Mouse (Mus musculus): Measurements from ENCODE around the gene Smim1. TPM values are rescaled to one million over a fixed set of nuclear protein-coding genes. Genes with fewer than 3 reads are reported as not detected.

Gene Smim1
- polyA plus RNA-seq, 1 experiment = 102 TPM

DNA sequence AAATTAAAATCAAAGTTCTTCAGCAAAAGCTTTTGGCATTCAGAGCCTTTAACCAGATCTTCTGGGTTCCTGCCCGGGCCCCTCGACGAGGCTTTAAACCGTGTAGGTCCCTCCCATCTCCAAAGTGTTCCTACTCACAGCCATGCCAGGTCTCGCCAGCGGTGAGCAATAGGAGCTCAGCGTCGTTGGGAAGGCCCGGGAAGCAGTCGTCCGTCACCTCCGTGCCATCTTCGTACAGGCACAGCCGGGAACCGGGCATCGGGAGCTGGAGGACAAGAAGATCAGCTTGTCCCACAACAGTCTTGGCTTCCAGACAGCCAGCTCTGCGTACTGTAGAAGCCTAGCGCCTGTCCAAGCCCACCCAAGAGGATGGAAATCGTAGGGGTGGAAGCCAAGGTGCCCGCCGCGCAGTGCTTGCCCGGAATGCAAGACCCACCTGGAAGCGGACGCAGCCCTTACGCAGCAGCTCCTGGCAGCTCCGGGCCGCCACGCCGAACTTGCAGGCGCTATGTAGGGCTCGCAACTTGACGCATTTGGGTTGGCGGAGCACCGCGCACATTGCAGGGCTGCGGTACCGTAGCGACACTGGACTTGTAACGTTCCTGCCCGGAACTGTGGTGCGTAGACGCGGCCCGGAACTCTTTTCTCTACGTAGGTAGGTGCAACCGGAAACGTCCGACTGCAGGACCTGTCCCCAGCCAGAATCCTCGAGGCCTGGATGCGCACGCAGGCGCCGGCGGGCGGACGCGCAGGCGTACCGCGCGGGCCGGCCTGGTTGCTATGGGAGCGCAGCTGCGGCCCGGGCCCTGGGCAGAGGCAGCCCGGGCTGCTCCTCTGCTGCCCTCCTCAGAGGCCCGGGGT lies 51.4 kb downstream of the Smim1 start, which contains the start of the genes Dffb and Cep104:
Dffb (minus strand) TSS at position 696 of the 861 bp plus-strand sequence.
Cep104 (plus strand) TSS at position 764 of the 861 bp plus-strand sequence.
- H3K4me3 ChIP-seq (replicated peaks; ENCODE audit: extremely low read depth, low read depth, low read length) = peak within 1 kb of the TSS; percentile 90
- peaks cover 2% of the 10 kb centered on the region; the same call in 1 of the 2 replicates for H3K4me1 ChIP-seq (ENCODE audit: control insufficient read depth, insufficient read depth, low read length)
- TF ChIP-seq CTCF (IDR thresholded peaks at IDR 0.05; ENCODE audit: insufficient read depth, low read length) = no peak
- peak; percentile 82; the same call in 1 of the 2 replicates for TF ChIP-seq POLR2A (IDR thresholded peaks at IDR 0.05; ENCODE audit: borderline replicate concordance, extremely low read depth, low read depth, low read length)
- WGBS = under 1% methylated on average over 68 of the region's 68 CpGs
- peak; percentile 91 for DNase-seq

Other genes with a start within 250 kb of the Smim1 start
- 25.2 and 29.3 TPM in 2 replicates for gene A430005L14Rik, start 69.0 kb downstream of the Smim1 start, polyA plus RNA-seq (2012; rRNA removed)
- gene Dffb, start 51.1 kb downstream of the Smim1 start, polyA plus RNA-seq (2012; rRNA removed) = 11.8 and 14.3 TPM in 2 replicates
- gene Cep104, start 51.0 kb downstream of the Smim1 start, polyA plus RNA-seq (2012; rRNA removed) = 19.1 and 20.8 TPM in 2 replicates
- gene Lrrc47, start 14.5 kb downstream of the Smim1 start, polyA plus RNA-seq (2012; rRNA removed) = 55.5 and 57.4 TPM in 2 replicates
- not detected in 2 replicates for gene Ccdc27, start 16.4 kb upstream of the Smim1 start, polyA plus RNA-seq (2012; rRNA removed)
- gene Trp73, start 114.0 kb upstream of the Smim1 start, polyA plus RNA-seq (2012; rRNA removed) = 9.9 and 10.0 TPM in 2 replicates
- 20.2 and 20.3 TPM in 2 replicates for gene Wrap73, start 116.1 kb upstream of the Smim1 start, polyA plus RNA-seq (2012; rRNA removed)
- 223 and 276 TPM in 2 replicates for gene Tprgl, start 134.4 kb upstream of the Smim1 start, polyA plus RNA-seq (2012; rRNA removed)
- gene Megf6, start 144.5 kb upstream of the Smim1 start, polyA plus RNA-seq (2012; rRNA removed) = 68.6 and 83.1 TPM in 2 replicates

Data from lung, adult 2 months (tissue).